Mouse (Mus musculus) brain, embryonic 14.5 days (tissue): Measurements from ENCODE around the gene Ddx49. TPM values are rescaled to one million over a fixed set of nuclear protein-coding genes. Genes with fewer than 3 reads are reported as not detected.

Experiments
- DNase-seq: peaks from one replicate; pipeline ENCODE4 v3.0.0-alpha.2; 2011; ENCODE audit warnings: low read depth
- CTCF ChIP-seq: fragments of 200-500 bp; IDR thresholded peaks from 2 replicates; pipeline ENCODE4 v1.5.1; 2012; ENCODE audit warnings: inconsistent platforms, mild to moderate bottlenecking, moderate library complexity, borderline replicate concordance; ENCODE audit not compliant: insufficient read depth, insufficient read length; ENCODE audit errors: extremely low read depth
- POLR2A ChIP-seq: fragments of 200-500 bp; IDR thresholded peaks from 2 replicates; pipeline ENCODE4 v1.6.1; 2012; ENCODE audit warnings: mild to moderate bottlenecking, inconsistent platforms, borderline replicate concordance; ENCODE audit not compliant: poor library complexity, insufficient read depth, insufficient read length, severe bottlenecking; ENCODE audit errors: extremely low read depth
- polyA plus RNA-seq: library from polyadenylated mRNA; depleted of rRNA; stranded (reverse); fragments of >200 nt; gene quantifications from 2 replicates; pipeline ENCODE4 v1.2.3, GENCODE M21; 2012; rRNA removed

Ddx49 gene
- polyA plus RNA-seq = 61.3 and 66.2 TPM in 2 replicates

GRCm38 (mm10) chr8:70302358-70302890, at the start of gene Ddx49, which contains the start of gene Cope:
Gene Ddx49, minus strand, starts transcription at chr8:70302489.
Gene Cope, plus strand, starts transcription at chr8:70302518.
- TF ChIP-seq CTCF (no peak), POLR2A (no peak)
- peak; percentile 98 for DNase-seq

- TF ChIP-seq POLR2A = no peak
- no peak for TF ChIP-seq CTCF
- no peak for DNase-seq
Measured at GRCm38 (mm10) chr8:70352000-70352384, 49.7 kb upstream of the Ddx49 start.

- TF ChIP-seq CTCF (no peak), POLR2A (no peak)
- peak; percentile 28 for DNase-seq
Measured at GRCm38 (mm10) chr8:70351035-70351999, 49.0 kb upstream of the Ddx49 start.

GRCm38 (mm10) chr8:70347860-70348420, 45.7 kb upstream of the Ddx49 start:
- no peak for DNase-seq
- TF ChIP-seq POLR2A (no peak), CTCF (no peak)

- DNase-seq = no peak
- no peak for TF ChIP-seq POLR2A
- TF ChIP-seq CTCF = no peak
Measured at GRCm38 (mm10) chr8:70347443-70347842, 45.2 kb upstream of the Ddx49 start.

- TF ChIP-seq CTCF (no peak), POLR2A (no peak)
- DNase-seq = no peak
Measured at GRCm38 (mm10) chr8:70344279-70344678, 42.0 kb upstream of the Ddx49 start.

- peak; percentile 63 for DNase-seq
- TF ChIP-seq POLR2A (no peak), CTCF (peak; percentile 66)
Measured at GRCm38 (mm10) chr8:70343696-70344095, 41.4 kb upstream of the Ddx49 start.

- peak; percentile 39 for DNase-seq
- TF ChIP-seq POLR2A = no peak
- TF ChIP-seq CTCF = no peak
Measured at GRCm38 (mm10) chr8:70343076-70343475, 40.8 kb upstream of the Ddx49 start.

GRCm38 (mm10) chr8:70342007-70342406, 39.7 kb upstream of the Ddx49 start:
- no peak for DNase-seq
- TF ChIP-seq POLR2A (no peak), CTCF (no peak)

- no peak for TF ChIP-seq POLR2A
- no peak for DNase-seq
Measured at GRCm38 (mm10) chr8:70340659-70341058, 38.4 kb upstream of the Ddx49 start.

- no peak for DNase-seq
- TF ChIP-seq POLR2A (no peak), CTCF (no peak)
Measured at GRCm38 (mm10) chr8:70338931-70339330, 36.6 kb upstream of the Ddx49 start.

GRCm38 (mm10) chr8:70332878-70333202, 30.6 kb upstream of the Ddx49 start:
- DNase-seq = no peak
- no peak for TF ChIP-seq CTCF
- no peak for TF ChIP-seq POLR2A

GRCm38 (mm10) chr8:70332070-70332877, 30.0 kb upstream of the Ddx49 start:
- TF ChIP-seq CTCF = peak; percentile 84
- no peak for TF ChIP-seq POLR2A

More at GRCm38 (mm10) chr8:70332070-70332877, 30.0 kb upstream of the Ddx49 start:
- peak; percentile 88 for DNase-seq
